Mouse (Mus musculus) granulocyte monocyte progenitor cell, adult 5-6 weeks (primary cell): ENCODE data around the gene Iqgap3. TPM values are rescaled to one million over a fixed set of nuclear protein-coding genes. Genes with fewer than 3 reads are reported as not detected.
A peak's percentile ranks its signal among the peaks of the same experiment; 100 is the strongest.

Experiments used
- ATAC-seq: replicated peaks from 2 replicates; pipeline ENCODE4 v1.8.0; 2016; ENCODE audit warnings: mild to moderate bottlenecking, moderate TSS enrichment, inconsistent platforms; ENCODE audit not compliant: poor library complexity, severe bottlenecking
- total RNA-seq, 2 experiments: library from RNA; stranded (forward) in 1 of 2; stranded (reverse) in 1 of 2; fragments of 200-712, 200-1000 nt in 1 of 2; fragments of >200 nt in 1 of 2; fragmentation: Nextera tagmentation in 1 of 2; gene quantifications; 2 replicates each; pipeline ENCODE4 v1.2.3; 2014 to 2017

Iqgap3 gene
- total RNA-seq, 2 experiments from 2014 or later = 9.9 to 19.9 TPM

GRCm38 (mm10) chr3:88148354-88148753 lies 66.6 kb downstream of the Iqgap3 start:
- ATAC-seq = peak; percentile 63

- peak; percentile 25 for ATAC-seq
Measured at GRCm38 (mm10) chr3:88148776-88149509, 67.2 kb downstream of the Iqgap3 start.

DNA sequence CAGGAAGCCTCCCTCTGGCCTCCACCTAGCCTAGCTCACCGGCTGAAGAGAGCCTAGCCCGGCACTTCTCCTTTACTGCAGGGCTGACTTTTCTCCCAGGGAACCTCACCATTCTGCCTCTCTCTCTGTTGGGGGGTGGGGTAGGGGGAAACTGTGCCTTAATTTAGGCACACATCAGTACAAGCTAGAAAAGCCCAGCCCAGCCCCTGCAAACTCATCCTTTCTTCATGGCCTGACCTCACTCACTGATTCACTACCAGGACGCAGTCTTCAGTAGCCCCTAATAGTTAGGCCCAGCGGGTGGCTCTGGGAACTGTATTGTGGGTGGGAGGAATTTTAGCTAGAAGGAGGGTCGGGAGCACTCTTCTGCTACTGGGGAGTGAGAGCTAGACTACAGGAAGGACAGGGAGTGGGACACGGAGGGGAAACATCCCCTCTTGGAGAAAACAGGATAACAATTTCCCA lies 67.8 kb downstream of the Iqgap3 start:
- ATAC-seq = peak; percentile 6; the same call in 1 of the 2 replicates

DNA sequence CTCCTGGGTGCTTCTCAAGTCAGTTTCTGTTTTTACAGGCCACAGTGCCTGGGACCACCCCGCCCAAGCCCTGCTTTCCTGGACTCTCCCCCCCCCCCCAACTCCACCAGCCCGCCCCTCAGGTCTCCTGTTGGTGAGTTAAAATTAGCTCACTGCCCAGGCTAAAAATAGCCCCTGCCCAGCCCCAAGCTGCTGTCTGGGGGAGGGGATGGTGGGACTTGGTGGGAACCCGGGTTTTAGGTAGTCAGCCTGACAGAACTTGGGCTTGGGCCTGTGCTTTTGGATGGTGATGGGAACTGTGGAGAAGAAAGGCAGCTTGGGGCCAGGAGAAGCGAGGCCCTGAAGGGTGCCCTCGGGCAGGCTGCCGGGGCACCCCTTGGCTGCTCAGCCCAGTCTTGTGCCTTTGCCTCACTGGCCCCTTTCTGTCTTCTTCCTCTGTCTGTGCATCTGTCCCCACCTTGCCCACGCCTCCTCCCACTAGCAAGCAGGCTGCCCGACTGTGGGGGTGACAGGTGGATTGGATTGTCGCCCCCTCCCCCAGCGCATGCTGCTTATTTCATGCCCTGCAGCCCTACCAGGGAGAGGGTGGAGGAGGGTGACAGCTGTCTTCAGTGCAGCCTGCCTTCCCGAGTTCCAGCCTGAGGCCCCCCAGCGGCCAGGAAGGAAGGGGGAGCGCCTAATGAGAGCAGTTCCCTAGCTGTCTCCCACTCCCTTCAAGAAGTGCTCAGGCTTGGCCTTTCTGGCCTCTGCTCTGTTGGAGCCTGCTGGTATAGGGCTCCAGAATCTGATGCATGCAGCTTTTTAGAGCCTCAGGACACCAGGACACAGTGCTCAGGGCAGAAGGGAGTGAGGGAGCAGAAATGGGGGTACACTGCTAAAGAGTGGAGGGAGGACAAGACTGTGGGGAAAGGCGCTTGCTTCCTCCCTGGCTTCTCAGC lies 68.6 kb downstream of the Iqgap3 start:
- peak; percentile 28 for ATAC-seq

DNA sequence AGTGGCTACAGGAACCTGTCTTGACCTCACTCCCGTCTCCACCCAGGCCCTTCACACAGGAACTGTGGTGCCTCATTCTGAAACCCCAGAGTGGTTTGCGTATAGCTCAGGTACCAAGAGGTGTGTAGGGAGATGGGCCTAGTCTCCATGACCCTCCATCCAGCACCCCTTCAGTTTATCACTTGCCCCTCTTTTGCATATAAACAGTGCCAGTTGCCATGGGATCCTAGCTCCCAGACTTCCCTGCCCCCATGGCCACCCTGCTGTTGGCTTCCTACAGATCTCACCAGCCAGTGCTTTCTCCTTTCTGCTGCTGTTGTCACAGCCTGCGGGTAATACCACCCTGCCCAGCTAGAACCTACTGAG lies 69.2 kb downstream of the Iqgap3 start:
- ATAC-seq = no peak

GRCm38 (mm10) chr3:88152056-88152455 lies 70.3 kb downstream of the Iqgap3 start:
- ATAC-seq = no peak

DNA sequence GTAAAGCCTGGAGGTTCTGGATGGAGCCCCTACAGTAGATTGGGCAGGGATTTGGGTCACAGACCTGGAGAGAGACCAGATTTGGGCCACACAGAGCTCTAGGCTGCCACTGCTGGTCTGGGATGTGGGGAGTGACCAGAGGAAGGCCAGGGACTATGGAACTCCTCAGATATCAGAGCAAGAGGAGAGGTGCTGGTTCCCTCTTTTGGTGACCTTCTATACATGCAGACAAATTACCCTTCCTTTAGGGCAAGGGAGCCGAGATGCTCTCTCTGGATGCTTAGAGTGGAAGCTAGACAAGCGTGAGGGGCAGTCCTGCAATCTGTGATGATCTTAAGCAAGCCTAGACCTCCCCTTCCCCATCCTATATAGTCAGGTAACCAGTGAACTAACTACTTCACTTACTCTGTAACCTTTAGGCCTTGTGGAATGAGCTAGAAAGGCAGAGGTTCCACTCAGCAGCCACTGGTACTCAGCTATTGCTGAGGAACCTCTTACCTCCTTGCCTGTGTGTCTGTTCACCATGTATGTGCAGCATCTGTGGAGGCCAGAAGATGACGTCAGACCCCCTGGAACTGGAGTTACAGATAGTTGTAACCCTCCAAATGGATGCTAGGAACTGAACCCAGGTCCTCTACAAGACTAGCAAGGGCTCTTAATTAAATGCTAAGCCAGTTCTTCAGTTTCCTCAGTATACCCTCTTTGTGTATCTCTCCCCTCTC lies 71.7 kb downstream of the Iqgap3 start:
- no peak for ATAC-seq

DNA sequence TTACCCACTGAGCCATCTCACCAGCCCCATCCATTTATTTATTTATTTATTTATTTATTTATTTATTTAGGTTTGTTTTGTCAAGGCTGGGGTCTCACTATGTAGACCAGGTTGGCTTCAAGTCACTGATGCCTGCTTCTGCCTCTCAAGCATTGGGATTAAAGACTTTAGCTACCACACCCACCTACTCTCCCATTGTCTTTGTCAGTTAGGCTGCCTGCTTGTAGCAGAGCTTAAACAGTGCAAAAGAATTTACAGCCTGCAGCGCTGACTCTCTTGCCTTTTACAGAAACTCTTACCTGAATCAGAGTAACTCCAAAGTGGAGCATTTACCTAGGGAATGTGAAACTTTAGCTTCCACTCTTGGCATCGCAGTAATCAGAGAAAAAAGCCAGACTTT lies 72.5 kb downstream of the Iqgap3 start:
- ATAC-seq = no peak

- no peak for ATAC-seq
Measured at GRCm38 (mm10) chr3:88156817-88157216, 75.0 kb downstream of the Iqgap3 start.

GRCm38 (mm10) chr3:88157771-88158597 lies 76.2 kb downstream of the Iqgap3 start:
- ATAC-seq = peak; percentile 80

DNA sequence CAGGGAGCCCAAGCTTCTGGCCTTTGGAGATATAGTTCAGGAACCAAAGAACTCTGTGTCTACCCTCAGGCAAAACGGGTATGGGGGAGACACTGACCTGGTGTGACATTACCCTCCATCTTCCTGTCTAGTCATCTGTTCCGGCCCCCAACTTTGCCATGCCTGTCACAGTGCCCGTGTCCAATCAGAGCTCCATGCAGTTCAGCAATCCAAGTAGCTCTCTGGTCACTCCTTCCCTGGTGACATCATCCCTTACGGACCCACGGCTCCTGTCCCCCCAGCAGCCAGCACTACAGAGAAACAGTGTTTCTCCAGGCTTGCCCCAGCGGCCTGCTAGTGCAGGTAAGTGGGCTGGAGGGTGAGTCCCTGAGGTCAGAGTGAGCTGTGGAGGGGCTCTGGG lies 77.2 kb downstream of the Iqgap3 start:
- no peak for ATAC-seq

- ATAC-seq = no peak
Measured at GRCm38 (mm10) chr3:88160856-88161255, 79.1 kb downstream of the Iqgap3 start.

DNA sequence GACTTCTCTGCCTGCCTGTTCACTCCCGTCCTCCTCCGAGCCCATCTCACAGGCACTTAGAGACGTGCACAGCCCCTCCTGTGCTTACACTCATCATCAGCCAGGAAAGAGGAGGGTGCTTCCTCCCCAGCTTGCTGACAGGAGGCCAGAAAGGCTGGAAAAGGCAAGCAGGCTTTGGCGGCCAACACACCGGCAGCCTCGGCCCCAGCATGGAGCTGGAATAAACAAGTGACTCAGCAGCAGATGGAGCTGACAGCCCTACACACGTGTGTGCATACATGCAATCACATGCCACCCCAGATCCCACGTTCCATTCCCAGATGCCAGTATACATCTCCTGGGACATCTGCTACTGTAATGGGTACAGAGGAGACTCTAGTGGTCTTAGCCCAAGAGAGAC lies 80.5 kb downstream of the Iqgap3 start:
- no peak for ATAC-seq

DNA sequence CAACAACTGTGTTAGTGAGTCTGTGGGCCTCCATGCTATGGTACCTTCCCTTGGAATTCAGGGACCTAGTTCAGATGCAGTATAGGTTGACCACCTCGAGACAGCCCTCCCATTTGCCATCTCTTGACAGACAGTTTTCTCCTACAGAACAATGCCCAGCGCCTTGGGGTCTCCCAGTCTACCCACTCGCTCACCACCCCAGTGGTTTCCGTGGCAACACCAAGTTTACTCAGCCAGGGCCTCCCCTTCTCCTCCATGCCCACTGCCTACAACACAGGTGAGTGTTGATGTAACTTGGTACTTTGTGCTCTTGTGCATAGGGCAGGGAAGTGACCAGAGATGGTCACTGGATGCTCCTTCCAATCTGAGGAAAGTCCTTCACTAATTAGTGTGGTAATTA lies 81.0 kb downstream of the Iqgap3 start:
- ATAC-seq = no peak

DNA sequence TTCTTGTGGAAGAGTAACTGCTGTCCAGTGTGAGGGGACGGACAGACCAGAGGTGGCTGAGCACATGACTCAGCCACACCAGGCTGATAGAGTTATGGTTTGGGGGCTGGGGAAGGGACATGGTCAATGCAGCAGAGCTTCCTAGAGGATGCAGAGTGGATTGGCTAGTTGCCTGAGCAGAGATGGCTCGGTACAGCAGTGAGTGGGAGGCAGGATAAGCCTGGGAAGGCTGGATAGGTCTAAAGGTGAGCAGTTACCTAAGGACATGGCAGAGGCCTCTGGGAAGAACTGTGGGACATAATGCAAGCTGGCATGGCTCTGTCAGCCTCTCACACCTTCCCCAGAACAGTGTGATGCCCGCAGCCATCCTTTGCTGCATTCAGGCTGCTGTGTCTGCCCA lies 82.1 kb downstream of the Iqgap3 start:
- no peak for ATAC-seq

DNA sequence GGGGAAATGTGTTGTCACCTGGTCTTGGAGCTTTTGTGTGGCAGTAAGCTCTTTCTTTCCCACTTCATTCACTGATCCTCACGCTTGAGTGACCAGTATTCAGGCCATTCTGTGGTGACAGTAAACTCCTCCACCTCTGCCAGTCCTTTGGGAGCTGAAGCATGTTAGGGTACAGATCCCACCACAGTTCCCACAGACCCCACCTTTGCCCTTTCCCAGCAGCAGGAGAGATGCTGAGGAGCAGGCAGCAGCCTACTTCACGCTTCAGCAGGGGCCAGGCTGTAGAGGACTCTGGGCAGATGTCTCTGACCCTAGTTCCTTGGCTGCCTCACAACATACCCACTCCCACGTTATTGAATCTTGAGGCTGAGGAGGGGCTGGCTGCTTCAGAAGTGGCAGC lies 82.5 kb downstream of the Iqgap3 start:
- no peak for ATAC-seq

DNA sequence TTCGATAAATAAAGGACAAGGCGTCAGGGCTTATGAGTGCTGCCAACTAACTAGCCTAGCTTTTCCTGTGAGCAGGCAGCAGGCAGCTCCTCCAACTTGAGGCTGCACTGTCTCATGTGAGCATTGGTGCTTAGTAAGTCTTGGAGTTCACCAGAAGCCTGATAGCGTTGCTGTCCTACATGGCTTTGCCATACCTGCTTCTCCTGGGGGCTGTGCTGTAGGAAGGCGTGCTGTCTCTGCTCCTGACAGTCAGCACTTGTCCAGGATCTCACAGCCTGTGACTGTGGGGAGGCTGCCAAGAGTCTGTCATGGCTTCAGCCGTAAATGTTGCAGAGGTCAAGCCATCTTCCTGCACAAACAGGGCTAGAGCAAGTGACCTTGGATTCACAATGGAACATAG lies 84.3 kb downstream of the Iqgap3 start:
- no peak for ATAC-seq

GRCm38 (mm10) chr3:88170361-88170760 lies 88.6 kb downstream of the Iqgap3 start:
- no peak for ATAC-seq
